Mouse (Mus musculus) bone marrow macrophage, adult 2 months (primary cell): Measurements from ENCODE around the gene Evx1. TPM values are rescaled to one million over a fixed set of nuclear protein-coding genes. Genes with fewer than 3 reads are reported as not detected.

ENCODE experiments used
- H3K27ac ChIP-seq: 2 replicates; pipeline ENCODE4 v1.5.1; 2012; ENCODE audit warnings: low read depth, low read length; ENCODE audit not compliant: insufficient read depth
- H3K4me1 ChIP-seq: 2 replicates; pipeline ENCODE4 v1.6.1; 2012; ENCODE audit warnings: low read length; ENCODE audit not compliant: control insufficient read depth, insufficient read depth
- H3K4me3 ChIP-seq: 2 replicates; pipeline ENCODE4 v1.5.1; 2012; ENCODE audit warnings: mild to moderate bottlenecking, low read length, moderate library complexity; ENCODE audit not compliant: insufficient read depth
- CTCF ChIP-seq: IDR thresholded peaks from 2 replicates; pipeline ENCODE4 v1.5.1; 2012; ENCODE audit warnings: low read depth, mild to moderate bottlenecking, low read length, moderate library complexity
- POLR2A ChIP-seq: IDR thresholded peaks from 2 replicates; pipeline ENCODE4 v1.6.1; 2012; ENCODE audit warnings: mild to moderate bottlenecking, low read depth, low read length, borderline replicate concordance
- polyA plus RNA-seq: library from polyadenylated mRNA; stranded (reverse); fragments of >200 nt; gene quantifications from 2 replicates; pipeline ENCODE4 v1.2.4, GENCODE M21; 2012; ENCODE audit not compliant: missing spikeins, insufficient read depth, insufficient read length

The Evx1 gene
- polyA plus RNA-seq, 1 experiment, result not detected

GRCm38 (mm10) chr6:52270494-52271480 is 42.5 kb upstream of the Evx1 start:
- Histone ChIP-seq H3K4me1 (no peaks in the 10 kb centered on the region), H3K4me3 (no peak overlapping the region), H3K27ac (no peak overlapping the region)
- TF ChIP-seq POLR2A (no peak), CTCF (no peak)

DNA sequence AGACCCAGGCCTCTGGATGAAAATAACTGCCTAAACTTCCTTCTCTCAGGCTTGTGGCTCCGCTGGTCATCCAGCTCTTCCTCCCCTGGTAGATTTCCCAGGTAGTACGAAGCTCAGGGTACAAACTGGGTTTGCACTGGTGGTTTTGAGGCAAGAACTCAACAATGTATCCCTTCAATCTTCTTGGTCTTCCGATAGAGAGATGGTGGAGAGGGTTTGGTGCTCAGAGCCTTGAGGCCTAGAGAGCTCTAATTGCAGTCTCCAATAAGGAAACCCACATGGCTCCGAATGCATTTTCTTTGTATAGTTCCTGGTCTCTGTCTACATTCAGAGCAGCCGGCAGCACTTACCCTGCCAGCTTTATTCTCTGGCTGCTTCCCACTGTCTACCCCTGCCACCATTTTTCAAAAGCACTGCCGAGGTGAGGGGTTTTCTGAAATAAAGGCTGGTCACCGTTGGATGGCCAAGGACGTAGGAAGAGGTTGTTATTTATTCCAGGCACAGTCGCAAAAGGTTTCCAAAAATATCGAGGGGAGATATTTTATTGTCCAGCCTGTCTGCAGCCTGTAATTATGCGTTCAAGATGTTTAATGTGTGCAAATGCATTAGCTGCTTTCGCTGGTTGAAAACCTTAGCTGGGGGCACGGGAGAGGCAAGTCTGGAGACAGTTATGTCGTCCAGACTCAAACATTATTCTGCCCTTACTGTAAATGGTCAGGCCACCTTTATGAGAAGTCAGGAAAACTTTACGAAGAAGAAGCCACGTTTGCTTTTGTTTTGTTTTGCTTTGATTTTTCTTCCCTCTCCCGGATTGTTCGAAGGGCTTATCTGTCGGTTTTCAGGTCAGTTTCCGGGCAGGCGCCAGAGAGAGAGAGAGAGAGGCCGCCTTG is 40.3 kb upstream of the Evx1 start:
- no peaks in the 10 kb centered on the region for H3K4me1 ChIP-seq
- no peak overlapping the region for H3K4me3 ChIP-seq
- no peak overlapping the region for H3K27ac ChIP-seq
- no peak for TF ChIP-seq CTCF
- TF ChIP-seq POLR2A, result no peak

DNA sequence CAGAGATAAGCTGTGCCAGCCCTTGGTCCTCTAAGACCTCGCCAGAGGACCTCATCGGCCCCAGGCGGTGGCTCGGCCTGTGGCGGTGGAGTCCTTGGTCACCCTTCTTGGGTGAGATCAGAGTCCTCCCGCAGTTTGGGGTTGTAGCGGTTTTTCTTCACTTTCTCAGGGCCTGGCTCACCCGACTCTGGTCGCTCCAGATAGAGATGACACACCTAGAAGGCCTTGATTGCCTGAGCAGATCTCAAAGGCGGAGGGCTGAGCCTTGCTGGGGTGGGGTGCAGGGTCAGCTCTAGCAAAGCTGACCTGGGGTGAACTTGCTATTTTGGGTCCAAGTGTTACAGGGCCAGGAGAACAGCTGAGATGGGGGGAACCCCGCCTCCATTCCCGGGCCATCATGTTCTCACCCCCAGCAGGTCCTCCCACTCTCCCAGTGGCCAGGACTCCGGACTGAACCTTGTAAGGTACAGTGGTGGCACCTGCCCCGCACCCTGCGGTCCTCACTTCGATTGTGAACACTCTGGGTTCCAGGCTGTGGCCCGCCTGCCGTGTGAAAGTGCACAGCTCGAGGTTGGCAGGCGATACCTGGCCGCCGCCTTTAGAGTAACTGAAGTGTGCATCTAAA is 39.5 kb upstream of the Evx1 start:
- TF ChIP-seq CTCF (no peak), POLR2A (no peak)
- H3K27ac ChIP-seq, result no peak overlapping the region
- H3K4me1 ChIP-seq, result no peaks in the 10 kb centered on the region
- no peak overlapping the region for H3K4me3 ChIP-seq

- TF ChIP-seq CTCF (no peak), POLR2A (no peak)
- no peak overlapping the region for H3K27ac ChIP-seq
- H3K4me3 ChIP-seq, result no peak overlapping the region
- no peaks in the 10 kb centered on the region for H3K4me1 ChIP-seq
These were observed 38.7 kb upstream of the Evx1 start for GRCm38 (mm10) chr6:52274576-52274975.

DNA sequence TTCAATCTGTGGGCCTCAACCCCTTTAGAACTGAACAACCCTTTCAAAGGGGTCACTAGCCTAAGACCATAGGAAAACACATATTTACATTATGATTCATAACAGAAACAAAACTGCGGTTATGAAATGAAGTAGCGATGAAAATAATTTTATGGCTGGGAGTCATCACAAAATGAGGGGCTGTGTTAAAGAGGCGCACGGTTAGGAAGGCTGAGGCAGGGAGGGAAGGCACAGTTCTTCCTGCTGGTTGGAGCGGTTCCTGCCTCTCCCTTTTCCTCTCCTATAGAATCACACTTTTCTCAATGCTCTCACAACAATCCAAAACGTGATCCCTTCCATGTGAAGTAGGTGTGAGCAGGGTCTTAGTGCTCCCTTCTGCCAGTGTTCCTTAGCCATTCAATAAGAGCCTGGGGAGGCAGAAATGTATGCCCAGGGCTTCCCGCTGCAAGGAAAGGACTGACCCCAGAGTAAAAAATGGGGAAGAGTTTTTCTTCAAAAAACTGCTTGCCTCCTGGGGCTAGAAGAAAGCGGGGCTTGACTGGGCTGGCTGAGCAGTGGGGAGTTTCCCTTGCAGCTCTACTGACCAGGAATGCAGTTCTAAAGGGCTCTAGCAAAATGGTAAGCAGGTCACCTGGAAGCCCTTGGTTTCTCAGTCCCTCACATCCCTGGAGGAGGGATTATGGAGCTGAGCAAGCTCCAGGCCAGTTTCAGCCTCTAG is 37.6 kb upstream of the Evx1 start:
- H3K27ac ChIP-seq, result no peak overlapping the region
- no peak for TF ChIP-seq CTCF
- TF ChIP-seq POLR2A, result no peak
- no peak overlapping the region for H3K4me3 ChIP-seq
- no peaks in the 10 kb centered on the region for H3K4me1 ChIP-seq

DNA sequence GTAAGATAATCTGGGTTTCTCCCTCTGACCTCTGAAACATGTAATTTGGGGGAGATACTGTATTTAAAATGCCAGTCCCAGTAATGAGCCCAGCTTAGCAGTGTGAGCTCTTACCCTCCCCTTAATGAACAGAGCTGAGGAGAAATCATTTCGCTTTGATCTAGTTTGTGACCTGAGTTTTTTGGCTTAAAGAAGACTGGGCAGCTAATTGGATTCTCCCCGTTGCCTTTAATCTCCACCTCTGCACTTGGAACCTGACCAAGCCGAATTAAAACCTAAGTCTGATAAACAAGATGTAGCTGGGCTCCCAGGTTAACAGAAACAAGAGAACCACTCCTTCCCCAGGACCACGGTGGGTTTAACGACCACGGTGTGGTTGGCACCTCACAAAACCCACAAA is 36.9 kb upstream of the Evx1 start:
- H3K4me3 ChIP-seq, result no peak overlapping the region
- no peak overlapping the region for H3K27ac ChIP-seq
- no peaks in the 10 kb centered on the region for H3K4me1 ChIP-seq
- TF ChIP-seq POLR2A, result no peak

- no peak overlapping the region for H3K4me3 ChIP-seq
- H3K27ac ChIP-seq, result no peak overlapping the region
- no peak for TF ChIP-seq CTCF
- no peak for TF ChIP-seq POLR2A
- no peaks in the 10 kb centered on the region for H3K4me1 ChIP-seq
These were observed 36.4 kb upstream of the Evx1 start for GRCm38 (mm10) chr6:52276920-52277319.

DNA sequence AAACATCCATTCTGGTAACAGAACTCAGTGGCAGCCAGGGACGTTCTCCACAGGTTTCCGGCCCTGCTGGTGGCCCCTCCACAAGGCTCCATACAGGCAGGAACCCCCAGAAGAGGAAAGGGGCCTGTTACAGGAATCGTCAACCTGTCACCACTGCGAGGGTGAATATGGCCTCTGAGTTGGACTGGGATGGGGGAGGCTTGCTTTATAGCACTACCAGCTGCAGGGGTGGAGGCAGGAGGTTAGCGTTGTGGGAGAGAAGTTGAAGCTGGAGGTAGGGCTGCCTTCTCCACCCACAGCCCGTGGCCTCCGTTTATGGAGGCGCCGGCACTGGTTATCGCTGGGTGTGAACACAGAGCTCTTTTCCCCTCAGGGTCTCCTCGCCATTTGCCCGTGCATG is 32.2 kb upstream of the Evx1 start:
- H3K4me1 ChIP-seq, result no peaks in the 10 kb centered on the region
- H3K4me3 ChIP-seq, result no peak overlapping the region
- H3K27ac ChIP-seq, result no peak overlapping the region
- TF ChIP-seq CTCF (no peak), POLR2A (no peak)

- Histone ChIP-seq H3K4me3 (no peak overlapping the region), H3K27ac (no peak overlapping the region)
- no peak for TF ChIP-seq CTCF
- no peak for TF ChIP-seq POLR2A
These were observed 29.4 kb upstream of the Evx1 start for GRCm38 (mm10) chr6:52283896-52284295.

DNA sequence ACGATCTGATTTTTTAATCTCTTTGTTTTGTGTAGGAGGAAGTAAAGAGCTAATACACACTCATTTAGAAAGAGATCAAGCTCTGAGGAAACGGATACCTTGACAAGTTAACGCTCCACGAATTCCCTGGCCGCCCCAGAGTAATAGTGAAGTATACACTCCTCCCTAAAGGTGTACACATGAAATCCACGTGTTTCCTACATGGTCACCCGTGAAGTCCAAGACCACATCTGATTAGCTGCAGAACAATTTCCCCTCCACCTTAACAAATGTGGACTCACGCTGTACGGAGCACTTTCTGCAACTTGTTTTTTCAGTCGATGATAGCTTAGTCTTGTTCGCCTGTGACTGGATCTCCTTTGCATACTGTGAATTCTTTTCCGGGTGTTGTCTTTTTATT is 23.1 kb upstream of the Evx1 start:
- no peak overlapping the region for H3K4me3 ChIP-seq
- no peaks in the 10 kb centered on the region for H3K4me1 ChIP-seq
- no peak overlapping the region for H3K27ac ChIP-seq
- TF ChIP-seq POLR2A, result no peak
- TF ChIP-seq CTCF, result no peak

More at GRCm38 (mm10) chr6:52283896-52284295, 29.4 kb upstream of the Evx1 start:
- H3K4me1 ChIP-seq, result no peaks in the 10 kb centered on the region
